Comparison of ENCODE assay signal across 27 mouse cellular contexts in genomic region chr19:16580501-16580900, GRCm38 (mm10).
"Had no signal": no experiment of that assay in that cellular context is flagged by ENCODE, and none has a peak within 500 bp of the region (broad histone marks: within the 10 kb centered on the region; RNA-seq: fewer than 3 reads in every experiment).

No protein-coding gene starts in this region.

- H3K9me3 ChIP-seq: hindbrain, embryonic 10.5 days; hindbrain, embryonic 12.5 days; intestine, embryonic 15.5 days; limb, embryonic 10.5 days; liver, embryonic 13.5 days; liver, embryonic 15.5 days had no signal

- H3K4me3 ChIP-seq: gastrocnemius, adult 2 months; heart, adult 2 months; heart, embryonic 12.5 days; hindbrain, embryonic 10.5 days; hindbrain, embryonic 12.5 days; intestine, embryonic 15.5 days; layer of hippocampus, adult 2 months; left cerebral cortex, adult 2 months; limb, embryonic 10.5 days; limb, embryonic 12.5 days; liver, embryonic 13.5 days; liver, embryonic 15.5 days had no signal

- H3K36me3 ChIP-seq: heart, embryonic 12.5 days; hindbrain, embryonic 10.5 days; hindbrain, embryonic 12.5 days; intestine, embryonic 15.5 days; limb, embryonic 10.5 days; limb, embryonic 12.5 days; liver, embryonic 13.5 days; liver, embryonic 15.5 days had no signal

- H3K27ac ChIP-seq: gastrocnemius, adult 2 months; heart, adult 2 months; hindbrain, embryonic 10.5 days; hindbrain, embryonic 12.5 days; hindbrain, embryonic 14.5 days; intestine, embryonic 15.5 days; layer of hippocampus, adult 2 months; left cerebral cortex, adult 2 months; limb, embryonic 10.5 days; limb, embryonic 12.5 days; liver, embryonic 13.5 days; liver, embryonic 15.5 days had no signal

- DNase-seq: gastrocnemius, adult 2 months; gastrocnemius, postnatal 10 days; gastrocnemius, postnatal 25 days; heart, adult 2 months; heart, postnatal 10 days; heart, postnatal 4 days; kidney, adult 18-20 months; kidney, adult 8-10 months; kidney, postnatal 10 days; kidney, postnatal 25 days; kidney, postnatal 4 days; liver; liver, embryonic 13.5 days had no signal

- H3K4me2 ChIP-seq: heart, embryonic 12.5 days; hindbrain, embryonic 12.5 days; hindbrain, embryonic 14.5 days; intestine, embryonic 15.5 days; limb, embryonic 12.5 days; liver, embryonic 11.5 days; liver, embryonic 13.5 days; liver, embryonic 15.5 days had no signal

- H3K9ac ChIP-seq: heart, embryonic 12.5 days; hindbrain, embryonic 12.5 days; hindbrain, embryonic 14.5 days; intestine, embryonic 15.5 days; limb, embryonic 12.5 days; liver, embryonic 13.5 days; liver, embryonic 15.5 days had no signal

- ATAC-seq: hindbrain, embryonic 16.5 days; inflammation-experienced regulatory T-cells, adult 6 months; intestine, embryonic 15.5 days; intestine, postnatal 0 days had no signal

- H3K4me1 ChIP-seq: heart, embryonic 12.5 days; hindbrain, embryonic 10.5 days; hindbrain, embryonic 12.5 days had no signal

- H3K27me3 ChIP-seq: hindbrain, embryonic 12.5 days; intestine, embryonic 15.5 days; limb, embryonic 12.5 days; liver, embryonic 13.5 days; liver, embryonic 15.5 days had no signal
